In the genomic region with DNA sequence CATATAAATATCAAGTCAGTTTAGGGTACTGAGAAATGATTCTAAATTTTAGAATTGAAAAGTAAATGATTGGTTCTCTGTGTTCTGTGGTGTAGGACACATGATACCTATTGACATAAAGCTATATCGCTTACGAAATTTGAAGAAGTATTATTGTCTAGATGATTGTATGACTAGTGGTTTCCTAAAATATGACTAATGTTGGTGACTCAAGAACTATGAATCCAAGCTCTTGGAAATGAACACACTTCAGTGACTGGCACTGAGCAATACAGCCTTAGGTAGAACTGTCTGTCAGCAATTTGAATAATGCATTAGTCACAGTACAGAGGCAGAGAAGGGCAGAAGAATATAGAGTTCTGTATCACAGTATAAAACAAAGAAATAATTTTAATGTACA, we compare ENCODE assay signal across 18 mouse cellular contexts.
DNase-seq lines count a peak whose midpoint lies in the region; ATAC-seq lines count a peak whose summit lies in the region.
"Had no signal": no experiment of that assay in that cellular context is flagged by ENCODE, and none has a peak within 500 bp of the region (broad histone marks: within the 10 kb centered on the region; RNA-seq: fewer than 3 reads in every experiment).

No protein-coding gene starts in this region.

- peak; percentile 21 for DNase-seq in 3134 (ENCODE audit: extremely low read depth, insufficient read length, low spot score)
- DNase-seq in 416B (ENCODE audit: low read depth) = peak; percentile 6
- DNase-seq in Muller cell, postnatal 12 days (ENCODE audit: inconsistent ontology term) = peak; percentile 56
- peak; percentile 34 for DNase-seq in fibroblast of lung, adult 2 months (ENCODE audit: low read depth)
- DNase-seq in gastrocnemius, adult 18-20 months (ENCODE audit: low spot score) = no peak
- DNase-seq: adrenal gland, adult 2 months; adrenal gland, postnatal 10 days; adrenal gland, postnatal 25 days; cerebellum, adult 11-12 months; cerebellum, adult 2 months; cerebellum, adult 9-10 months; cerebellum, postnatal 10 days; cerebellum, postnatal 25 days had no signal

- no peak for ATAC-seq in monocyte, adult 5-6 weeks (replicated peaks; ENCODE audit: insufficient number of reproducible peaks, low FRiP score, low TSS enrichment, poor library complexity, severe bottlenecking)
- no peak for ATAC-seq in CD4-positive, CD25-positive, alpha-beta regulatory T cell, adult 4 months
- ATAC-seq in megakaryocyte-erythroid progenitor cell, adult 5-6 weeks (replicated peaks; ENCODE audit: low FRiP score, low TSS enrichment, poor library complexity, severe bottlenecking) = no peak
- ATAC-seq: forebrain, embryonic 14.5 days; forebrain, embryonic 16.5 days had no signal
